Mouse (Mus musculus): Measurements from ENCODE around the gene Slc37a1. TPM values are rescaled to one million over a fixed set of nuclear protein-coding genes. Genes with fewer than 3 reads are reported as not detected.

The Slc37a1 gene
- polyA plus RNA-seq, 1 experiment: 54.3 TPM

GRCm38 (mm10) chr17:31275181-31275580, 11.4 kb upstream of the Slc37a1 start:
- 45% methylated on average over 6 of the region's 6 CpGs for whole genome bisulfite sequencing
- no peak for DNase-seq
- Histone ChIP-seq H3K4me3 (replicated peaks; ENCODE audit: extremely low read depth, low read depth, low read length) (no peak overlapping the region), H3K4me1 (ENCODE audit: control insufficient read depth, insufficient read depth, low read length) (no peaks in the 10 kb centered on the region)
- TF ChIP-seq POLR2A (IDR thresholded peaks at IDR 0.05; ENCODE audit: borderline replicate concordance, extremely low read depth, low read depth, low read length) (no peak), CTCF (IDR thresholded peaks at IDR 0.05; ENCODE audit: insufficient read depth, low read length) (no peak)

GRCm38 (mm10) chr17:31276207-31276921, 10.2 kb upstream of the Slc37a1 start:
- no peak for DNase-seq
- WGBS: 34% methylated on average over 9 of the region's 9 CpGs
- no peaks in the 10 kb centered on the region for H3K4me1 ChIP-seq (ENCODE audit: control insufficient read depth, insufficient read depth, low read length)
- no peak overlapping the region for H3K4me3 ChIP-seq (replicated peaks; ENCODE audit: extremely low read depth, low read depth, low read length)
- TF ChIP-seq POLR2A (IDR thresholded peaks at IDR 0.05; ENCODE audit: borderline replicate concordance, extremely low read depth, low read depth, low read length) (no peak), CTCF (IDR thresholded peaks at IDR 0.05; ENCODE audit: insufficient read depth, low read length) (no peak)

- H3K4me1 ChIP-seq (ENCODE audit: control insufficient read depth, insufficient read depth, low read length): no peaks in the 10 kb centered on the region
- no peak for TF ChIP-seq CTCF (IDR thresholded peaks at IDR 0.05; ENCODE audit: insufficient read depth, low read length)
- peak; percentile 22; the same call in 1 of the 2 replicates for TF ChIP-seq POLR2A (IDR thresholded peaks at IDR 0.05; ENCODE audit: borderline replicate concordance, extremely low read depth, low read depth, low read length)
These were observed 9.4 kb upstream of the Slc37a1 start, which contains the start of gene Rsph1 for GRCm38 (mm10) chr17:31276922-31277918. TSS of gene Rsph1 (minus strand) at chr17:31277383.

GRCm38 (mm10) chr17:31277931-31278330, 8.7 kb upstream of the Slc37a1 start:
- no peak for DNase-seq
- WGBS: 77% methylated on average over 4 of the region's 4 CpGs
- Histone ChIP-seq H3K4me3 (replicated peaks; ENCODE audit: extremely low read depth, low read depth, low read length) (no peak overlapping the region), H3K4me1 (ENCODE audit: control insufficient read depth, insufficient read depth, low read length) (no peaks in the 10 kb centered on the region)
- TF ChIP-seq CTCF (IDR thresholded peaks at IDR 0.05; ENCODE audit: insufficient read depth, low read length): no peak
- TF ChIP-seq POLR2A (IDR thresholded peaks at IDR 0.05; ENCODE audit: borderline replicate concordance, extremely low read depth, low read depth, low read length): no peak

More at GRCm38 (mm10) chr17:31276922-31277918, 9.4 kb upstream of the Slc37a1 start, which contains the start of gene Rsph1:
- peak within 1 kb of the TSS; percentile 62 for H3K4me3 ChIP-seq (replicated peaks; ENCODE audit: extremely low read depth, low read depth, low read length)
- DNase-seq: peak; percentile 100
- WGBS: 10% methylated on average over 44 of the region's 44 CpGs

GRCm38 (mm10) chr17:31279541-31279940, 7.1 kb upstream of the Slc37a1 start:
- no peaks in the 10 kb centered on the region for H3K4me1 ChIP-seq (ENCODE audit: control insufficient read depth, insufficient read depth, low read length)
- TF ChIP-seq POLR2A (IDR thresholded peaks at IDR 0.05; ENCODE audit: borderline replicate concordance, extremely low read depth, low read depth, low read length): no peak
- no peak for TF ChIP-seq CTCF (IDR thresholded peaks at IDR 0.05; ENCODE audit: insufficient read depth, low read length)
- no peak overlapping the region for H3K4me3 ChIP-seq (replicated peaks; ENCODE audit: extremely low read depth, low read depth, low read length)
- DNase-seq: no peak
- WGBS: 80% methylated on average over 9 of the region's 9 CpGs

- TF ChIP-seq POLR2A (IDR thresholded peaks at IDR 0.05; ENCODE audit: borderline replicate concordance, extremely low read depth, low read depth, low read length) (no peak), CTCF (IDR thresholded peaks at IDR 0.05; ENCODE audit: insufficient read depth, low read length) (no peak)
- no peak for DNase-seq
- H3K4me1 ChIP-seq (ENCODE audit: control insufficient read depth, insufficient read depth, low read length): no peaks in the 10 kb centered on the region
- WGBS: 49% methylated on average over 6 of the region's 6 CpGs
- no peak overlapping the region for H3K4me3 ChIP-seq (replicated peaks; ENCODE audit: extremely low read depth, low read depth, low read length)
These were observed 6.3 kb upstream of the Slc37a1 start for GRCm38 (mm10) chr17:31280269-31280668.

- H3K4me3 ChIP-seq (replicated peaks; ENCODE audit: extremely low read depth, low read depth, low read length): no peak overlapping the region
- WGBS: 43% methylated on average over 19 of the region's 19 CpGs
- no peaks in the 10 kb centered on the region for H3K4me1 ChIP-seq (ENCODE audit: control insufficient read depth, insufficient read depth, low read length)
- DNase-seq: no peak
- TF ChIP-seq CTCF (IDR thresholded peaks at IDR 0.05; ENCODE audit: insufficient read depth, low read length) (no peak), POLR2A (IDR thresholded peaks at IDR 0.05; ENCODE audit: borderline replicate concordance, extremely low read depth, low read depth, low read length) (no peak)
These were observed 4.5 kb upstream of the Slc37a1 start for GRCm38 (mm10) chr17:31281830-31282686.

- TF ChIP-seq POLR2A (IDR thresholded peaks at IDR 0.05; ENCODE audit: borderline replicate concordance, extremely low read depth, low read depth, low read length): no peak
- TF ChIP-seq CTCF (IDR thresholded peaks at IDR 0.05; ENCODE audit: insufficient read depth, low read length): no peak
- DNase-seq: no peak
- Histone ChIP-seq H3K4me3 (replicated peaks; ENCODE audit: extremely low read depth, low read depth, low read length) (no peak overlapping the region), H3K4me1 (ENCODE audit: control insufficient read depth, insufficient read depth, low read length) (no peaks in the 10 kb centered on the region)
- 33% methylated on average over 7 of the region's 7 CpGs for WGBS
These were observed 3.9 kb upstream of the Slc37a1 start for GRCm38 (mm10) chr17:31282687-31283053.

- DNase-seq: no peak
- TF ChIP-seq CTCF (IDR thresholded peaks at IDR 0.05; ENCODE audit: insufficient read depth, low read length) (no peak), POLR2A (IDR thresholded peaks at IDR 0.05; ENCODE audit: borderline replicate concordance, extremely low read depth, low read depth, low read length) (no peak)
- no peak overlapping the region for H3K4me3 ChIP-seq (replicated peaks; ENCODE audit: extremely low read depth, low read depth, low read length)
- 64% methylated on average over 2 of the region's 2 CpGs for WGBS
- H3K4me1 ChIP-seq (ENCODE audit: control insufficient read depth, insufficient read depth, low read length): no peaks in the 10 kb centered on the region
These were observed 725 bp upstream of the Slc37a1 start for GRCm38 (mm10) chr17:31285867-31286266.

Data from lung, adult 2 months (tissue).